In the genomic region with DNA sequence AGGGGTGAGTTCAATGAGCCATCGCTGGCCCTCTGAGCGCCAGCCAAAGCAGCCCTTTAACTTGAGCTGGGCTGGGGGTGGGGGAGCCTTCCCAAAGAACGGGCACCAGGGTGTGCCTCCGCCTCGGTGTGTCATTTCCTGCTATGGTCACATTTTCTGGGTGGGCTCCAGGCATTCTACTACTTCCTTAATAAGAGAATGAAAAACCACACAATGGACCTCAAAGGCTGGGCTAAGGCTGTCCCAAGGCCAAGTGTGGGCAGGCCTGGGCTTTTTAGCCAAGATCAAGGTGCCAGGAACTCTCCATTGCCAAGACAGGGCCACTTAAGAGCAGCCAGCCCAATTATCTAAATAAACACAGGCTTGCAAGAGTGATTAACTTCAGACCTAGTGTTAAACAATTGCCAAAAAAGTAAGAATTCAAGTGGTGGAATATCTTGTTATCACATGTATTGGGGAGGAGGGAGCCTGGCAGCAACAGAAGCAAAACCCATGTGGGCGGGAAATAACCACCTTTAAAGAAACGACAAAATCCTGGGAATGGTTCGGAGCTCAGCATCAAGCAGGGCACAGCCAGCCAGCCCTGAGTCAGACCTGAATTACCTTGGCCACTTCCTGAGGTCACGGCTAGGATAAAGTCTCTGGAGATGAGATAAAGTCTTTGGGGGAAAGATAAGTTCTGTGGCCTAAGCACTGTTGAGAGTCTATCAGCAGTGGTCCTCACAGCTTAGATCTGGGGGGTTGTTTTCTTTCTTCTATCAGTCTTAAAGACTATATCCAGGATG, we compare ENCODE assay signal across 8 mouse cellular contexts. TPM values are rescaled to one million over a fixed set of nuclear protein-coding genes. Genes with fewer than 3 reads are reported as not detected.
DNase-seq lines count a peak whose midpoint lies in the region; ATAC-seq and TF ChIP-seq lines count a peak whose summit lies in the region.

No protein-coding gene starts in this region.

- H3K36me3 ChIP-seq in forebrain, embryonic 16.5 days (ENCODE audit: control insufficient read depth, insufficient read depth): no peaks in the 10 kb centered on the region
- H3K36me3 ChIP-seq in forebrain, embryonic 10.5 days (replicated peaks): no peaks in the 10 kb centered on the region
- peaks cover 20% of the 10 kb centered on the region for H3K36me3 ChIP-seq in C2C12 (ENCODE audit: control insufficient read depth, insufficient read depth)
- no peaks in the 10 kb centered on the region for H3K36me3 ChIP-seq in lung, embryonic 14.5 days (ENCODE audit: insufficient read depth)

- no peak overlapping the region for H3K4me3 ChIP-seq in forebrain, embryonic 16.5 days (replicated peaks; ENCODE audit: low read length)
- H3K4me3 ChIP-seq in forebrain, embryonic 10.5 days: no peak overlapping the region
- no peak overlapping the region for H3K4me3 ChIP-seq in C2C12 (ENCODE audit: insufficient read depth, poor library complexity, severe bottlenecking)
- H3K4me3 ChIP-seq in lung, embryonic 14.5 days (ENCODE audit: low read depth, low read length): no peak overlapping the region

- WGBS in forebrain, embryonic 16.5 days: 58% methylated on average over 9 of the region's 9 CpGs
- WGBS in forebrain, embryonic 10.5 days: 87% methylated on average over 9 of the region's 9 CpGs
- 41% methylated on average over 9 of the region's 9 CpGs for WGBS in lung, embryonic 14.5 days

- no peaks in the 10 kb centered on the region for H3K27me3 ChIP-seq in forebrain, embryonic 16.5 days (replicated peaks; ENCODE audit: control insufficient read depth, insufficient read depth, low read length)
- H3K27me3 ChIP-seq in forebrain, embryonic 10.5 days (ENCODE audit: poor library complexity, severe bottlenecking): no peaks in the 10 kb centered on the region
- H3K27me3 ChIP-seq in C2C12 (ENCODE audit: control insufficient read depth, insufficient read depth, insufficient read length): no peaks in the 10 kb centered on the region
- H3K27me3 ChIP-seq in lung, embryonic 14.5 days (ENCODE audit: insufficient read depth, low read length): no peaks in the 10 kb centered on the region

- no peak for DNase-seq in forebrain, embryonic 10.5 days (ENCODE audit: extremely low spot score, low spot score)
- DNase-seq in gonadal fat pad, adult 2 months (ENCODE audit: low read depth): peak; percentile 79
- DNase-seq in lung, embryonic 14.5 days: peak; percentile 62
- DNase-seq in spleen, postnatal 4 days (ENCODE audit: low spot score in 2 of 2): no peak
- DNase-seq in layer of hippocampus, postnatal 25 days (ENCODE audit: extremely low spot score in 1 of 2, low spot score in 1 of 2): no peak

- peaks cover 17% of the 10 kb centered on the region for H3K4me1 ChIP-seq in forebrain, embryonic 16.5 days (replicated peaks; ENCODE audit: control insufficient read depth, insufficient read depth, low read length)
- peaks cover 3% of the 10 kb centered on the region; the same call in 1 of the 2 replicates for H3K4me1 ChIP-seq in forebrain, embryonic 10.5 days
- H3K4me1 ChIP-seq in lung, embryonic 14.5 days (ENCODE audit: insufficient read depth): peaks cover 4% of the 10 kb centered on the region

- no peak overlapping the region for H3ac ChIP-seq in C2C12 (ENCODE audit: control insufficient read depth, insufficient read length, low read depth)

- no peak overlapping the region for H3K27ac ChIP-seq in forebrain, embryonic 16.5 days (ENCODE audit: low read length)
- H3K27ac ChIP-seq in forebrain, embryonic 10.5 days: no peak overlapping the region
- peak overlapping the region; percentile 39; the same call in 1 of the 2 replicates for H3K27ac ChIP-seq in lung, embryonic 14.5 days (ENCODE audit: low read depth)

- ATAC-seq in forebrain, embryonic 16.5 days: peak; percentile 38; the same call in 1 of the 2 replicates
- peak; percentile 41; the same call in 1 of the 2 replicates for ATAC-seq in lung, embryonic 14.5 days (ENCODE audit: insufficient read depth)
- no peak for ATAC-seq in monocyte, adult 5-6 weeks (replicated peaks; ENCODE audit: insufficient number of reproducible peaks, low FRiP score, low TSS enrichment, poor library complexity, severe bottlenecking)

- H3K9me3 ChIP-seq in forebrain, embryonic 16.5 days (ENCODE audit: control insufficient read depth, low read length): no peaks in the 10 kb centered on the region
- peaks cover 5% of the 10 kb centered on the region; the same call in 1 of the 2 replicates for H3K9me3 ChIP-seq in forebrain, embryonic 10.5 days
- no peaks in the 10 kb centered on the region for H3K9me3 ChIP-seq in lung, embryonic 14.5 days (ENCODE audit: low read depth, low read length)

- H3K9ac ChIP-seq in forebrain, embryonic 16.5 days (replicated peaks; ENCODE audit: low read depth, low read length): no peak overlapping the region
- no peak overlapping the region for H3K9ac ChIP-seq in lung, embryonic 14.5 days

- no peak for TF ChIP-seq CTCF in C2C12 (IDR thresholded peaks at IDR 0.05; ENCODE audit: control insufficient read depth, insufficient read depth, insufficient read length)
- TF ChIP-seq CTCF in lung, embryonic 14.5 days (IDR thresholded peaks at IDR 0.05; ENCODE audit: low read depth): no peak

- peaks cover 2% of the 10 kb centered on the region for H3K79me3 ChIP-seq in C2C12 (ENCODE audit: low read depth)

- no peak overlapping the region for H3K4me2 ChIP-seq in forebrain, embryonic 16.5 days (ENCODE audit: low read length)
- H3K4me2 ChIP-seq in lung, embryonic 14.5 days: no peak overlapping the region

- H3K79me2 ChIP-seq in C2C12 (ENCODE audit: control insufficient read depth, insufficient read depth): peaks cover 25% of the 10 kb centered on the region

TF ChIP-seq in C2C12, 6 proteins besides CTCF, POLR2A, EP300 and RAD21:
- no peak for TF ChIP-seq FOSL1 (IDR thresholded peaks at IDR 0.05; ENCODE audit: insufficient read depth, low read length, poor library complexity, severe bottlenecking)
- TF ChIP-seq MYOD1 (IDR thresholded peaks at IDR 0.05; ENCODE audit: control insufficient read depth, insufficient read length, low read depth): no peak
- no peak for TF ChIP-seq MYOG (IDR thresholded peaks at IDR 0.05; ENCODE audit: control insufficient read depth, extremely low read depth, insufficient read length)
- TF ChIP-seq USF1 (IDR thresholded peaks at IDR 0.05; ENCODE audit: low read depth): peak; percentile 4
- TF ChIP-seq MAX (IDR thresholded peaks at IDR 0.05): peak; percentile 67

RNA-seq across cellular contexts. Expression of gene Cfap298, which starts 48.9 kb away (rescaled TPM):
- polyA plus RNA-seq in forebrain, embryonic 16.5 days (2015; fragmentation: Nextera tagmentation; extraction: Ambion mirVana): 57.7 and 59.5 TPM in 2 replicates
- 61.5 and 67.5 TPM in 2 replicates for polyA plus RNA-seq in forebrain, embryonic 10.5 days (2016; fragmentation: Nextera tagmentation; extraction: Ambion mirVana)
- 31.6 TPM for polyA plus RNA-seq in C2C12 (2012; fragmentation: generic; extraction: Trizol)
- 9.6 and 12.2 TPM in 2 replicates for polyA plus RNA-seq in gonadal fat pad, adult 2 months (2012; rRNA removed)
- 42.8 and 45.2 TPM in 2 replicates for polyA plus RNA-seq in lung, embryonic 14.5 days (2014; fragmentation: Nextera tagmentation; extraction: Ambion mirVana)
- 10.7 to 19.1 TPM (median 18.3 TPM) in 3 replicates for total RNA-seq in monocyte, adult 5-6 weeks (2017)
- 10 to 100 TPM; 43.6 to 44.2 TPM for total RNA-seq in layer of hippocampus, postnatal 25 days (2021)

RNA-seq across cellular contexts. Expression of gene Eva1c, which starts 59.5 kb away (rescaled TPM):
- polyA plus RNA-seq in forebrain, embryonic 16.5 days (2015; fragmentation: Nextera tagmentation; extraction: Ambion mirVana): 5.9 and 7.2 TPM in 2 replicates
- polyA plus RNA-seq in forebrain, embryonic 10.5 days (2016; fragmentation: Nextera tagmentation; extraction: Ambion mirVana): 0.33 and 0.48 TPM in 2 replicates
- 21.5 TPM for polyA plus RNA-seq in C2C12 (2012; fragmentation: generic; extraction: Trizol)
- polyA plus RNA-seq in gonadal fat pad, adult 2 months (2012; rRNA removed): 7.2 and 8.1 TPM in 2 replicates
- polyA plus RNA-seq in lung, embryonic 14.5 days (2014; fragmentation: Nextera tagmentation; extraction: Ambion mirVana): 1.2 and 1.4 TPM in 2 replicates
- total RNA-seq in monocyte, adult 5-6 weeks (2017): not detected in 3 replicates
- 1 to 10 TPM; 1.6 TPM for total RNA-seq in layer of hippocampus, postnatal 25 days (2021)

Comparison
In these comparisons a context has a peak if more than half of its experiments do, and no peak if none do; other contexts are left out.
1. DNase-seq: peak in gonadal fat pad, adult 2 months (single experiment) and lung, embryonic 14.5 days (single experiment); none in forebrain, embryonic 10.5 days (single experiment), spleen, postnatal 4 days (0 of 2) and layer of hippocampus, postnatal 25 days (0 of 2).